Mouse (Mus musculus): ENCODE measurements around the gene Gm49366.

DNA sequence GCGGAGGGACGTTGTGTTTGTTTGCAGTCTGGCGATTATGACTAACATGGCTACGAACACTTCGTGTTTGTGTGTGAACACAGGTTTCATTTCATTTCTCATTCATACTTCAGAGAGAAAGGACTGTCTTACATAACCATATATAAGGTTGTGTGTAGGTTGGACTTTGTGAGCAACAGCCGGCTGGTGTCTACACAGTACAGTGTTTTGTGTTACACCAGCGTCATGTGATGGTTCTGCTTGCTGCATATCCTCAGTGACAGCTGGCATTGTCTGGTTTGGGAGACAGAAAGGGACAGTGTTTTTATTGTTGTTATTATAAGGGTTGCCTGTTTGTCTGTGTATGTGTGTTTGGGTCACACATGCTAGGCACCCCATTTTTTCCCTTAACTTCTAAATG is 25.0 kb upstream of the Gm49366 start:
- no peak for TF ChIP-seq CTCF (conservative IDR thresholded peaks at IDR 0.05; ENCODE audit: insufficient read depth, insufficient read length, low read depth, low read length)
- no peak for TF ChIP-seq POLR2A (IDR thresholded peaks at IDR 0.05; ENCODE audit: low read depth, low read length)
